ENCODE assay signal across 7 mouse cellular contexts in the genomic region with DNA sequence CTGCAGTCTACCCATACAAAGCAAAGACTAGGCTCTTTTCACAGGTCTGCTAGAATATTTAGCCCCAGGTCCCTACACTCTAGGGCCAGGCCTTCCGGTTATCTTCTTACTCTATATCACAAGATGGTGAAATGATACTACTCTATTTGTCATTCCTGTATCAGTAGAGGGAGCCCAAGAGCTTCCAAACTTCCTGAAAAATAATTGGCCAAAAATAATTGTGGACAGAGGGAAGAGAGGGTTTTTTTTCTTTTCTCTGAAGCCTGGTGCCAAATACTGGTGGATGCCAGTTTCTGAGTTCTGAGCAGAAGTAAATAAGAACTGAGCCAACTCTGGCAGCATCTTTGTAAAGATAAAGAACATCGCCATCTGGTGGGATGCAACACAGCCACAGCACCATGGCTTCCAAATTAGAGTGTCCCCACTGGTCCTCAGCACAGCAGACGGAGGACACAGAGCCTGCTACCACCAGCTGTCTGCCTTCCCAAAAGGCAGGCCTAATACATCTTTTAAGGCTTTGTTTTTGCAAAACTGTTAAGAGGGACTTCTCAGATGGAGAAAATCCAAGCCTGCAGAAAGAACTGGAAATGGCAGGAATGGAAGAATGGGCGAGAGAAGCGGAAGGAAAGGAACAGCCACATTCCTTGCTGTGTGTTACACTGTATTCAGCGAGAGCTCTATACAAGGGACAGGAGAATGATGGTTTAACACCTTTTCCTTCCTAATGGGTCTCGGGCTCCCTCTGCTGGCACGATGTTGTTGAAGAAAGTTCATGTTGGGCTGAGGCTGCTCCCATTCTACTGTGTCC.
DNase-seq lines count a peak whose midpoint lies in the region; TF ChIP-seq lines count a peak whose summit lies in the region.

No protein-coding gene starts in this region.

- H3K4me3 ChIP-seq in gastrocnemius, adult 2 months: no peak overlapping the region

- TF ChIP-seq CTCF in gastrocnemius, adult 2 months (IDR thresholded peaks at IDR 0.05): peak; percentile 67

- peak; percentile 92 for DNase-seq in adipocyte (ENCODE audit: low spot score)
- peak; percentile 85 to 92 for DNase-seq in cerebellum, postnatal 25 days
- DNase-seq in gastrocnemius, adult 2 months: peak; percentile 69
- peak; percentile 75 for DNase-seq in kidney, adult 18-20 months
- DNase-seq in left cerebral cortex, postnatal 4 days: peak; percentile 93
- DNase-seq in naive thymus-derived CD4-positive, alpha-beta T cell, adult 2 months (ENCODE audit: low read depth): peak; percentile 59
- peak; percentile 53 to 78 for DNase-seq in spleen, postnatal 4 days (ENCODE audit: low spot score in 2 of 2)

- intact Hi-C loops in gastrocnemius, adult 2 months (cut with DNase I): loop anchor here (2.0 kb wide), 2 partner anchors 200 to 458 kb away; no protein-coding TSS in a partner anchor
- intact Hi-C loops in left cerebral cortex, postnatal 4 days (cut with DNase I): loop anchor here (2.0 kb wide), 1 partner anchor 456 kb away; no protein-coding TSS in a partner anchor

- no peak overlapping the region for H3K27ac ChIP-seq in gastrocnemius, adult 2 months
